Mouse (Mus musculus): Measurements from ENCODE around the gene Sdad1. TPM values are rescaled to one million over a fixed set of nuclear protein-coding genes. Genes with fewer than 3 reads are reported as not detected.
A peak's percentile ranks its signal among the peaks of the same experiment; 100 is the strongest.

The Sdad1 gene
- polyA plus RNA-seq, 1 experiment from 2014 or later: 52.9 TPM

DNA sequence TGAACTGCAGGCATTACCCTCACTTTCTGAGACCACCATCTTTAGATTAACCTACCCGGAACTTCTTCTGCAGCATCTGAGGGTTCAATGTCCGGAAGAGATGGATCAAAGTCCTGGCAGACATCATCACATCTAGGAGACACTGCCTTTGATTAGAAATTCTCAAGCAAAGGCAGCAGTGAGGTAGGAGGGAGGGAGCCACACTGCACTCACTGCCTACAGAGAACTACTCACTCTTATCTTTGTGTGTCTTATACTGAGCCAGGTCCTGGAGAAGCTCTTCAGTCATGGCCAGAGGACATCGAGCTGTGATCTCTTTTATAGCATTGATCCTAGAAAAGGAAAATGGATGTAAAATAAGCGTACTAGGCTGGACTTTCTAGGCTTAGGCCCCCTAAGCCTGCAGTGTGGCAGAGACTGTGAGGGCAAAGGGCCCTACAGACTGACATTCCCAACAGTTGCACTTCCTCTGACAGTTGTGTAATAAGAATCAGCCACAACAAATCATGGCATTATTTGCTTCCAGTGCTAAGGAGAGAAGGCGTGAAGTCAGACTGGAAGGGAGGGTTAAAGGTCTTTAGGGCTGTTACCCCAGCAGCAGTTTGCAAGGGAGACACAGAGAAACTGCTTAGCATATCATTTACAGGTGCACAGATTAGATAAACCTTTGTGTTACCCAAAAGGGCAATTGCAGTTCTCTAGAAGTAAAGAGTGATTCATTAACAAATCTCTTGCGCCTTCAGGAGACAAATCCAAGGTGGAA, 18.4 kb downstream of the Sdad1 start:
- WGBS: 92% methylated on average over 6 of the region's 6 CpGs
- Histone ChIP-seq H3K27me3 (ENCODE audit: low read depth, poor library complexity, severe bottlenecking) (no peaks in the 10 kb centered on the region), H3K4me3 (no peak overlapping the region), H3K36me3 (peaks cover 99% of the 10 kb centered on the region), H3K27ac (replicated peaks) (no peak overlapping the region), H3K9me3 (replicated peaks) (no peaks in the 10 kb centered on the region), H3K4me1 (no peaks in the 10 kb centered on the region)
- DNase-seq (ENCODE audit: low spot score): no peak

DNA sequence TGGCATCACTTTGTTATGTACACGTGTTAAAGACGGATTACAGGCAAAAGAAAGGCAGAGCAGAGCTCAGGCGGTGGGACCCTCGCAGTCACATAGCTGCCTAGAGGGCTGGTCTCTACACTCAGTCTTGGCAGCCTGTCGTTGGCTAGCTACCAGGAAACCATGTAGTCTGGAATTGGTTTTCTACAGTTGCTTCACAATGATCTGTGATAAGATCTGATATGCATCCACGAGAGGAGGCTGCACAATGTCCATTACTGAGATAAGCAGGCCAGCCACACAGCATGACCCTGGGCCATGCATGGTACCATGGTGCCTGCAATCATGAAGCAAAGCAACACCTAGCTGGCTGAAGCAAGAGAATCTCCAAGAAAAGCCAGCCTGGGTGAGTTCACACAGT, 22.4 kb downstream of the Sdad1 start:
- no peaks in the 10 kb centered on the region for H3K4me1 ChIP-seq
- no peak overlapping the region for H3K27ac ChIP-seq (replicated peaks)
- no peaks in the 10 kb centered on the region for H3K9me3 ChIP-seq (replicated peaks)
- 94% methylated on average over 6 of the region's 6 CpGs for WGBS
- peaks cover 80% of the 10 kb centered on the region for H3K36me3 ChIP-seq
- H3K4me3 ChIP-seq: no peak overlapping the region
- H3K27me3 ChIP-seq (ENCODE audit: low read depth, poor library complexity, severe bottlenecking): no peaks in the 10 kb centered on the region
- no peak for DNase-seq (ENCODE audit: low spot score)

DNA sequence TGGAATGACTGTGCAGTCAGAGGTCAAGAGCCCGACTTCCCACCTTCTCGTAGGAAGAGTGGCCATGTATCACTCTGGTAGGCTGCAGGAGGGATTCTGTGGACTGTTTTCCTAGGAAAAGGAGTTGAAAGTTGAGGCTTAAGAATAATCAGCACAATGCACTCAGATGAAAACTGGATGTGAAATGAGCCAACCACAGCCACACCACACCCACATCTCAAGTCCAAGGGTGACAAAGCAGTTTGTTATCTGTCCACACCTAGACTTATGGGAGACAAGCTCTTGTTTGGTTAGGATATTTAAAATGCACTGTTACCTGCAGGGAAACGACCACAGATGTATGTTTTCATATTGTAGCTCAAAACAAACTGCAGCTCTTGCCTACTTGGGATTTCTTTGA, 27.2 kb downstream of the Sdad1 start:
- Histone ChIP-seq H3K9me3 (replicated peaks) (no peaks in the 10 kb centered on the region), H3K4me1 (peaks cover 12% of the 10 kb centered on the region), H3K4me3 (no peak overlapping the region), H3K27ac (replicated peaks) (no peak overlapping the region), H3K27me3 (ENCODE audit: low read depth, poor library complexity, severe bottlenecking) (0 out of 2 replicates have a peak, but pooled peaks cover 5% of the 10 kb centered on the region), H3K36me3 (peaks cover 33% of the 10 kb centered on the region)
- DNase-seq (ENCODE audit: low spot score): no peak
- WGBS: 70% methylated on average over 3 of the region's 3 CpGs

DNA sequence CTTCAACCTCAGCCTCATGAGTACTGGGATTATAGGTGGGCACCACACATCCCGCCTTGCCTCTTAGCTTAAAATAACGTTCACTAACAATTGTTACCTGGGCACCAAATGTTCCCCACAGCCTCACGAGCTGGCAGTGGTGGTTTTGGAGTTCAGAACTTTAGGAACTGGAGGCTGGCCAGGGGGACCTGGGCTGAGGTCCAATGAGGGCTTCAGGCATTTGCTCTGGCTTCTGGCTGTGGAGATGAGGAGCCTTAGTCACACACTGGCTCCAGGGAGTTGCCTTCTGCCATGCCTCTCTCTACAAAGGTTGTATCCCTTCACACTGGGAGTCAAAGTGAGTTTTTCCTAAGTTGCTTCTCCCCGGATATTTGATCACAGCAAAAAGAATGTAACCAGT, 27.7 kb downstream of the Sdad1 start:
- no peak for DNase-seq (ENCODE audit: low spot score)
- Histone ChIP-seq H3K9me3 (replicated peaks) (no peaks in the 10 kb centered on the region), H3K4me1 (peaks cover 17% of the 10 kb centered on the region), H3K4me3 (no peak overlapping the region), H3K36me3 (peaks cover 28% of the 10 kb centered on the region), H3K27ac (replicated peaks) (no peak overlapping the region), H3K27me3 (ENCODE audit: low read depth, poor library complexity, severe bottlenecking) (0 out of 2 replicates have a peak, but pooled peaks cover 5% of the 10 kb centered on the region)
- WGBS: 84% methylated on average over 4 of the region's 4 CpGs

DNA sequence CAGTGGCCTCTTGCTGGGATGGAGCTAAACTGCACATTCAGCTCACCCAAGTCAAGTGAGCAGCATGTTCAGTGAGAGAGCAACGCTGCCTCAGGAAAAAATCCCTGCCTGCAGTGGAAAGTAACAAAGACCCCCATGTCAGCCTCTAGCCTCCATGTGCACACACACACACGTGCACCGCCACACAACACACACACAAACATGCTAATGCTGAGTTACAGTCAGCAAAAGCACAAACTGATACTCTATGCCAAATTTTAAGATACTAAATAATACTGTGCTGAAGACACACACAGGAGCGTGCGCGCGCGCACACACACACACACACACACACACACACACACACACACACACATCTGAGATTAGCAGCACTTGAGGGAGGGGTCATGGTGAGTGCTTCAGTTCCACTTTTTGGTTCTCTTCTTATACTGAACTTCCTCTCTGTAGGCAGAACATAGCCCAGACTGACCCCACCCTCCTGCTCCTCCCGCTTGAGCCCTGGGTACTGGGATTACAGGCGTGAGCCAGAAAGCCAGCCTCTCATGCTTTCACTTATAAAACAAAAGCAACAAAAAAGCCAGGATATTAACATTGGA, 31.2 kb downstream of the Sdad1 start:
- H3K36me3 ChIP-seq: no peaks in the 10 kb centered on the region
- 0 out of 2 replicates have a peak overlapping the region, but pooled peaks have one; percentile 6 for H3K27ac ChIP-seq (replicated peaks)
- H3K27me3 ChIP-seq (ENCODE audit: low read depth, poor library complexity, severe bottlenecking): peaks cover 20% of the 10 kb centered on the region
- H3K4me1 ChIP-seq: peaks cover 20% of the 10 kb centered on the region
- WGBS: 86% methylated on average over 10 of the region's 10 CpGs
- no peak overlapping the region for H3K4me3 ChIP-seq
- no peaks in the 10 kb centered on the region for H3K9me3 ChIP-seq (replicated peaks)
- no peak for DNase-seq (ENCODE audit: low spot score)

DNA sequence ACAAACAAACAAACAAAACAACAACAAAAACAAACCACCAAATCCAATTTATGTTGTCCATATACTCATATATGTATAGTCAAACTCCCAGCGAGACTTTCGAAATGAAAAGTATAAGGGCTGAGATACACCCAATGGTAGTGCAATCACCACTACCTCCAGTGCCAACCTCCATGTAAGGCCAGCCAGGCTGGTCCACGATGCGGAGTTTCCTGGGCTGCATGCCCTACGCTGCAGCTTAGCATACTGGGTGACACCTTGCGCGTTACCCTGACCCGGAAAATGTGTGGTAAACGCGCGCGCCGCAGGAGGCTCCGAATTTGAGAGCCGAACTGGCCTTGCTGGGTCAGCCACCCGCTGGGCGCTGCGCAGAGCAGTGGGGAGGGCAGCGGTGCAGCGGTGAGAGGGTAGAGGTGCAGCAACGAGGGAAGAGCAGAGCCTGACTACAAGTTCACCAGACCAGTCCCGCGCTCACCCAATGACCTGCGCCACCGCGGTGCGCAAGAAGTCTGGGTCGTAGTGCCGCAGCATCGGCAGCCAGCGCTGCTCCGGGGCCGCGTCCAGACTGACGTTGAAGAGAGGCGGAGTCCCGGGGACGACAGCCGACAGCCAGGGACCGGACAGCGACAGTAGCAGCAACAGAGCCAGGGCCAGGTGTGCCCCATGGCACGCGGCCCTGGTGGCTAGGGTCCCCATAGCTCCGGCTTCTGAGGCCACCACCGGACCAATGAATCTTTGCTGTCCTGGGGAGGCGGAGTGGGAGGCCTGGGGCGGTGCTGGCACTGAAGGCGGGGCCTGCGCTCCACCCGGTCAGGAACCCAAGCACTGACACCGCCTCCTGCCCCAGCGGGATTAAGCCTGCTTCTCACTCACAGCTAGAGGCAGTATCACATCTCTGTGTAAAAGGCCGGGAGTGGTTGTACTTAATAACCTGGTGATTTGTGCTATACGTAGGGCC, 32.6 kb downstream of the Sdad1 start, which contains the start of gene Naaa:
Gene Naaa, minus strand, starts transcription at position 734 of the 958 bp plus-strand sequence.
- 3% methylated on average over 54 of the region's 54 CpGs for WGBS
- peak within 1 kb of the TSS; percentile 76 for H3K4me3 ChIP-seq
- peak; percentile 83 for DNase-seq (ENCODE audit: low spot score)
- H3K27ac ChIP-seq (replicated peaks): peak within 1 kb of the TSS; percentile 80
- H3K9me3 ChIP-seq (replicated peaks): no peaks in the 10 kb centered on the region
- H3K36me3 ChIP-seq: no peaks in the 10 kb centered on the region
- H3K27me3 ChIP-seq (ENCODE audit: low read depth, poor library complexity, severe bottlenecking): peaks cover 20% of the 10 kb centered on the region
- H3K4me1 ChIP-seq: peaks cover 20% of the 10 kb centered on the region

DNA sequence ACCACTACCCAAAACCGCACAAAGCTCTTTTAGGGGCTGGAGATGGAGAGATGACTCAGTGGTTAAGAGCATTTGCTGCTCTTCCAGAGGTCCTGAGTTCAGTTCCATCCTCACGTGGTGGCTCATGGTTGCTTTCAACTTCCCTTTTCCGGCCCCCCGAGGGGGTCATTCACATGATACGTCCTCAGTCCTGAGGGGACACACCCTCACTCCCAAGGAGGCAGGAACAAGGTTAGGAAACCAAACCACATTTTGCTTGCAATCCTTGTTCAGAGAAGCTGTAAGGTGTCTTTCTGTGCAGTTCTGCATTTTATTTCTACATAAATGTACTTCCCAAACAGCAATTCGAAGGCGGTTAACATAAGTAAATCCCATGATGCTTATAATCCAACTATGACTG, 39.8 kb downstream of the Sdad1 start:
- Histone ChIP-seq H3K36me3 (no peaks in the 10 kb centered on the region), H3K9me3 (replicated peaks) (no peaks in the 10 kb centered on the region), H3K27ac (replicated peaks) (no peak overlapping the region), H3K4me1 (no peaks in the 10 kb centered on the region), H3K27me3 (ENCODE audit: low read depth, poor library complexity, severe bottlenecking) (no peaks in the 10 kb centered on the region), H3K4me3 (no peak overlapping the region)
- WGBS: 88% methylated on average over 7 of the region's 7 CpGs
- DNase-seq (ENCODE audit: low spot score): no peak

DNA sequence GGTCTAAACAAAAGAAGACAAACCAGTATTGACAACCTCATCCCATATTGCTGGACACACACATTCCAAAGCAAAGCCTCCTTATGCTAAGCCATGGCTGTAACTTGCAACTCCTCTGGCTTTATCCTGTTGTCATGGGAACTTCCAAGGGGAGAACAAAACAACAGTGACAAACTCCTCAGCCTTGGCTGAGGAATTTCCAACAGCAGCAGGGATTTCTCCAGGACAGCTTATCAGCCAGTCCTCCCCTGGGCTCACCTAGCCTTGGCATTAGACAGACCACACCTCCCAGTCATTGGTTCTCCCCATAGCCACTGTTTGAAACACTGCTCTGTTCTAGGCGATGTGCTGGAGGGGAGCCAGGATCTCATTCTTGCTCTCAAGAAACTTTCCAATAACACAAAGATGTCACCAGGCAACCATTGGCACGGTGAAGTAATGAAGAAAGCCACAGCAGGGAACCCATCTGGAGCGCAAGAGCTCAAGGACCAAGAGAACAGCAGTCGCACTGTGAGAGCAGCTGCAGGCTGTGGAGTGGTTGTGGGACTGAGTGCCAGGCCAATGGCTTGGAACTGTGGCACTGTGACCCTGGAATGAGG, 46.4 kb downstream of the Sdad1 start:
- Histone ChIP-seq H3K27ac (replicated peaks) (peak overlapping the region; percentile 73), H3K27me3 (ENCODE audit: low read depth, poor library complexity, severe bottlenecking) (peaks cover 12% of the 10 kb centered on the region), H3K4me1 (peaks cover 40% of the 10 kb centered on the region), H3K36me3 (no peaks in the 10 kb centered on the region), H3K9me3 (replicated peaks) (no peaks in the 10 kb centered on the region), H3K4me3 (no peak overlapping the region)
- 11% methylated on average over 4 of the region's 4 CpGs for WGBS
- peak; percentile 61 for DNase-seq (ENCODE audit: low spot score)

DNA sequence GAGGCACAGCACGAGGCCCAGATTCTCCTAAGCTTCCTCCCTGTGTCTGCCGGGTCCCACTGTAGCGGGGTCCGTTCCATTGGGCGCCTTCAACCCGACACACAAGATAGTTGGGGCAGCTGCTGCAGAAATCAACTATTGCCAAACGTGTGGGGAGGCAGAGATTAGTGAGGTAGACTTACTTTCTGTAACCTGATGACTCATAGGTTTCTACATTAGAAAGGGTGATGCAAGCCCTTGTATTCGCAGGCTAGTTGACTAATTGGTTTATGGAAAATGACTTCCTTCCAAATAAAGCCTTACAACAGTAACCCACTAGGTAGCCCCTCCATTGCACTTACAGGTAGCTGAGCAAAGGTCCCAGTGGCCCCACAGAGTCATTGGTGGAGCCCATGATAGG, 47.6 kb downstream of the Sdad1 start:
- H3K4me3 ChIP-seq: no peak overlapping the region
- H3K27me3 ChIP-seq (ENCODE audit: low read depth, poor library complexity, severe bottlenecking): peaks cover 18% of the 10 kb centered on the region
- peaks cover 41% of the 10 kb centered on the region for H3K4me1 ChIP-seq
- H3K36me3 ChIP-seq: no peaks in the 10 kb centered on the region
- WGBS: 83% methylated on average over 8 of the region's 8 CpGs
- H3K27ac ChIP-seq (replicated peaks): peak overlapping the region; percentile 73; the same call in 1 of the 2 replicates
- DNase-seq (ENCODE audit: low spot score): no peak
- H3K9me3 ChIP-seq (replicated peaks): no peaks in the 10 kb centered on the region

DNA sequence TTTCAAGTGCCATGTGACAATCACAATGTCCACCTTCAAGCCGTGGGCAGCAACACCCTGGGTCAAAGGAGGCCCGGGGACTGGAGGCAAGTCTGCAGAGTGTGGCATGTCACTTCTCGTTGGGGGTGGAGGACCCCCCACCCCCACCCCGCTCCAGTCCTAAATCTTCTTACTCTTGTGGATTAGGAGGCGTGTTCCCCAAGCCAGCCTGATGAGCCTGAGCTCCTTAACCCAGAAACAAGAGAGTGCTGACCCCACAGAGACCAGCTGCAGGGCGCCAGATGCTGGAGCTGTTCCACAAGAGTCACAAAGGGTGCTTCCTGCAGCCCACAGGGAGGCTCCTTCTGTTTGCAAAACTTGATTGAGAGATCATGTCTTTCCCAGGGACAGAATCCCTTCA, 54.1 kb downstream of the Sdad1 start, which contains the start of gene Ppef2:
Gene Ppef2, minus strand, starts transcription at position 61 of the 400 bp plus-strand sequence.
- Histone ChIP-seq H3K36me3 (no peaks in the 10 kb centered on the region), H3K27me3 (ENCODE audit: low read depth, poor library complexity, severe bottlenecking) (peaks cover 39% of the 10 kb centered on the region), H3K4me1 (peaks cover 47% of the 10 kb centered on the region), H3K27ac (replicated peaks) (peak within 1 kb of the TSS; percentile 58), H3K4me3 (no peak within 1 kb of the TSS), H3K9me3 (replicated peaks) (no peaks in the 10 kb centered on the region)
- peak; percentile 47 for DNase-seq (ENCODE audit: low spot score)
- WGBS: 10% methylated on average over 6 of the region's 6 CpGs

DNA sequence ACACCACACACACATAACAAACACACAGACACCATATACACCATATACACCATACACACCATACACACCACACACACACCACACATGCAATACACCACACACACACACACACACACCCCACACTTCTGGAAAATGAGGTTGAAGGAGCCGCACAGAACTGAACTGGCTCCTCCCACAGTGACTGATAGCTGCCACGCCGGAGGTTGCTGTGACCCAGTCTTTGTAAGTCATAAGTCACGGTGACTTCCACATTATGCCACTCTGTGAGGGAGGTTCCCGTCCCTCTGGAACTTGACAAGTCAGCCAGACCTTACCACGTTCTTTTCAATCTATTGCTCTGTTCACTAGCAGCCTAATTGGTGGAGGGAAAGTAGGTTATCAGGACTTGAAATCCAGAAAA, 55.8 kb downstream of the Sdad1 start:
- no peaks in the 10 kb centered on the region for H3K9me3 ChIP-seq (replicated peaks)
- H3K27me3 ChIP-seq (ENCODE audit: low read depth, poor library complexity, severe bottlenecking): peaks cover 33% of the 10 kb centered on the region
- H3K36me3 ChIP-seq: no peaks in the 10 kb centered on the region
- DNase-seq (ENCODE audit: low spot score): no peak
- H3K27ac ChIP-seq (replicated peaks): no peak overlapping the region
- WGBS: 80% methylated on average over 6 of the region's 6 CpGs
- H3K4me1 ChIP-seq: peaks cover 34% of the 10 kb centered on the region
- no peak overlapping the region for H3K4me3 ChIP-seq

DNA sequence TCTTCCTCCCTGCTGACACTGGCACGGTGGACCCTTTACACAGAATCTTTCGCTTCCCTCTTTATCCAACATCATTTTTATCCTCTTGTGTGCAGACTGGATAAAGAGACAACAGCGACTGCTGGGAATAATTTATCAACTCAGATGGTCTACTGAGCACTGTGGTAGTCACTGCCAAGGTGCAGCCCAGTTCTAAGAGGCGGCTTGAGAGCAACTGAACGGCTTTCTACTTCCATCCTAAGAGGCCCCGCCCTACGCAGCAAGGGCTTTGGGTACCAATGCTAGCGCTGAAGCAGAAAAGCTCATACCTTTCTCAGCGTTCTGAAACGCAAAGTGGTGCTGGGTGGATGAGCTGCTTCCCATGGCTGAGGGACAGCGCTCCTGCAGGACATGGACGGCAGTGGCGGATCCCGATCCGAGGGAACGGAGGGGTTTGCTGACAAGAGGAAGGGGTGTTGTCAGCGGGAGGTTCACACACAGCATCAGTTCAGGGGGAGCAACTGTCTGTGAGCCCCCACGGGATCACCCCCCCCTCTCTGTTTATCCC, 57.4 kb downstream of the Sdad1 start:
- peaks cover 21% of the 10 kb centered on the region for H3K27me3 ChIP-seq (ENCODE audit: low read depth, poor library complexity, severe bottlenecking)
- H3K4me1 ChIP-seq: peaks cover 28% of the 10 kb centered on the region
- H3K27ac ChIP-seq (replicated peaks): no peak overlapping the region
- no peaks in the 10 kb centered on the region for H3K36me3 ChIP-seq
- peak overlapping the region; percentile 24; the same call in 1 of the 2 replicates for H3K4me3 ChIP-seq
- peak; percentile 51 for DNase-seq (ENCODE audit: low spot score)
- 19% methylated on average over 18 of the region's 18 CpGs for WGBS
- H3K9me3 ChIP-seq (replicated peaks): no peaks in the 10 kb centered on the region

Data from midbrain, embryonic 10.5 days (tissue).